Mouse (Mus musculus): ENCODE results near the gene Naa30. TPM values are rescaled to one million over a fixed set of nuclear protein-coding genes. Genes with fewer than 3 reads are reported as not detected.

The Naa30 gene
- 10 to 100 TPM; 41.2 to 45.7 TPM for total RNA-seq (2023)

GRCm38 (mm10) chr14:49171867-49172581, at the start of gene Naa30:
Naa30 (plus strand) TSS chr14:49172226.

Other genes starting within 250 kb of the Naa30 start
- gene Ap5m1, start 106.1 kb upstream of the Naa30 start, total RNA-seq (2023) = 10 to 100 TPM; 29.8 to 29.9 TPM
- 10 to 100 TPM; 46.7 to 48.7 TPM for gene Exoc5, start 105.6 kb upstream of the Naa30 start, total RNA-seq (2023)
- gene ccdc198, start 73.2 kb downstream of the Naa30 start, total RNA-seq (2023) = not detected

Data from B cell, adult 67 days (primary cell).